Mouse (Mus musculus): ENCODE measurements around the gene Casp6.

GRCm38 (mm10) chr3:129878405-129879021 is 22.7 kb upstream of the Casp6 start, which contains the start of gene Pla2g12a:
- TF ChIP-seq CTCF (IDR thresholded peaks at IDR 0.05; ENCODE audit: borderline replicate concordance, insufficient read depth, low read length), result no peak
- TF ChIP-seq POLR2A (IDR thresholded peaks at IDR 0.05; ENCODE audit: low read depth, low read length), result no peak; the same call in 1 of the 2 replicates
